Mouse (Mus musculus): ENCODE data around the gene Rab13. TPM values are rescaled to one million over a fixed set of nuclear protein-coding genes. Genes with fewer than 3 reads are reported as not detected.
"Not testable (repeated sequence)": the region's sequence is repeated elsewhere in the genome, so short reads cannot be mapped to it uniquely, and the experiment has no call there.

Rab13 gene
- total RNA-seq, 2 experiments from 2014 or later = 4.2 to 4.9 TPM

DNA sequence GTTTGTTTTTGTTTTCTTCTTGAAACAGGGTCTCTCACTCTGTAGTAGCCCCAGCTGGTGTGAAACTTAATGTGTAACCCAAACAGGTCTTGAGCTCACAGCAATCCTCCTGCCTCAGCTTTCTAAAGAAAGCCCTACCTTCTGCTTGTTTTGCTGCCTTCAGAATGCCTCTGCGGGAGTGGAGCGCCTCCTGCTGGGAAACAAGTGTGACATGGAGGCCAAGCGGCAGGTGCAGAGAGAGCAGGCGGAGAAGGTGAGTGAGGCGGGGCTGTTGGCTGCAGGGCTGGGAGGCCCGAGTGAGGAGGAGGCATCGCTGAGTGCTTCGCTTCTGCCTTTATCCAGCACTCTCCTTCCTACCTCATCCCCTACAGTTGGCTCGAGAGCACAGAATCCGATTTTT is 10.8 kb downstream of the Rab13 start:
- DNase-seq = no peak

DNA sequence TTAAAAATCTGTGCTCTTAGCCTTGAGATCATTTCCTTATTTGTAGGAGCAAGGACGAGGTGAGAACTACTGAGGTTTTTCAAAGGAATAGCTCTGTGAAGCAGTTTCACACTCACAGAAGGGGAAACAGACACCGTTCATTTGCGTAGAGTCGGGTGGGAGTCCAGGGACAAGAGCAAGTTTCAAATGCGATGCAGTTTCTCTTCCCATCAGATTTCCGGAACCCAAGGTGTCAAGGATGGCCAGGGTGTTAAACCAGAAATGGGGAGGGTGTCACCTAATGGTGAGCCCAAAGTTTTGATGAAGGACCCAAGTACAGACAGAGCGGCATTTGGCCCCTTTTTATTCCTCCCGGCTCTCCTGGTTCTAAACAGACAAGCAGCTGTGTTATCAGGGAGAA is 17.6 kb downstream of the Rab13 start:
- no peak for DNase-seq

DNA sequence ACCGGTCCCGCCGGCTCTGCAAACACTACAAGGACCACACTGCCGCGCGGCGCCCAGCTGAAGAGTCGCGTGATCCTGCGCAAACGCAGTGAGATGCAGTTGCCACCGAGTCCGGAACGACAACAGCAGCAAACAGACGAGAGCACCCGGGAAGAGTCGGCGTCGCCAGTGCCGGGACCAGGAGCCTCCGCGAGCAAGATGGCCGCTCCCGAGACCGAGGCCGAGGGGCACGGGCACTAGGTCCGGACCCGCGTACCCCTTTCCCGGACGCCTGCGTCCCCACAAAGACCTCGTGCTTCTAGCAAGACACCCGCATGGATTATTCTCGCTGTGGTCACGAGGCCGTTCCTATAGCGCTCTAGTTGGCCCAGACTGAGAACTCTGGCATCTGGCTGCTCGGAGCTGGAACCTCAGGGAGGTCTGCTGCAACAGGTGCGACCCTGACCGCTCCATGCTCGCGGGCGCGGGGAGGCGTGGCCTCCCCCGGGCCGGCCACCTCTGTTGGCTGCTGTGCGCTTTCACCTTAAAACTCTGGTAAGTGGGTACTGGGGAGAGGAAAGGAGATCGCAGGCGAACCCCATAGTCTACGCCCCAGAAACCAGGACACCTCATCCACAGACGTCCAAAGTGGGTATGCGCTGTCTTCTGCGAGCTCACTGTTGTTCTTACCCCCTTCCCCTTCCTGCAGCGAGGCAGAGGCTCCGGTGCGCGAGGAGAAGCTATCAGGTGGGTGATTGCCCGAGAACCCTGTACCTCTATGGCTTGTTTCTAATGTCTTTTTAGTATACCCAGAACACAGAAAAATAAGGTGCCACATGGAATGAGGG is 18.2 kb downstream of the Rab13 start, which contains the start of gene Jtb:
Gene Jtb, plus strand, starts transcription at position 91 of the 827 bp plus-strand sequence.
- peak; percentile 94 to 96 for DNase-seq

DNA sequence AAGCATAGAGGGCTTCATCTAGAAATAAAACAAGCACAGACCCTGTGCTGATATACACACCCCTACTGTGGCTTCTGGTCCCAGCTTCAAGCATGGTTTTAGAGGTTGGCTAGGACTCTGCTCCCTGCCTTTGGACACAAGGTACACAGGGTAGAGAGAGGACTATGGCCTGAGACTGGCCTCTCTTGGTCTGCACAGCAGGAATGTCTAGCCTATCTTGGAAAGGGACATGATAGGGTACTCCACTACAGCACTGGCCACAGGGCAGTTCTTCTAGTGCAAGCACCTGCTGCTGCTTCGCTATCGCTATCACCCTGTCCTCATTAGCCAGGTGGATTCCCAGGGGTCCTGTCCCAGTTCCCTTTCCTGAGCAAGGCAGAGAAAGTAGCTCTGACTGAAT is 27.8 kb downstream of the Rab13 start:
- DNase-seq = no peak

DNA sequence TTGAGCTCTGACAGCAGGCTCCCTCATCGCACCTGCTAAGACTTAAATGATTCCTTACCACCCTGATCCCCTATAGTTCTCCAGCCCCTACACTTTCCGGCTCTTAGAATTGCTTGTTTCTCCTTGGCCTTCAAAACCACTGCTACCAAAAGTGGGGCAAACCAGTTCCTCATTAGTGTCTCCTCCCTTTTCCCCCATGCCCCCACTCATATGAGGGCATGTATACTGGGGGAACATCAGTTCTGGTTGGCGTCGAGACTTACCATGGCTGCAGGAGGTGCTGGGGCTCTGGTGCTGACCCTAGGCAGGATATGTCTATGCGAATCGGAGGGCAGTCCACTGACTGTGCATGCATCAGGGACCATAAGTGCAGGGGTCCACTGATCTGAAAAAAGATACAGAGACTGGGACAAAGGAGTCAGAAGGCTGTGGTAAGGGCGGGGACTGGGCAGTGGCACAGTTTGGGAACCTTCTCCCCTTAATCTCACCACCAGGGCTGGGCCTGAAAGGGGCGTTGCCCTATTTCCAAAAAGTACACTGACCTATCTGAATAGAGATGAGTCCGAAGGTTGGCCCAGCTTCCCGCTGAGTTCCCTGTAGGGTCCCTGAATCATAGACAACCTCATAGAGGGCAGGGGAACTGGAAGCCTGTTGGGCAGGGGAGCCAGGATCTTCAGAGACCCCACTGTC is 28.3 kb downstream of the Rab13 start:
- DNase-seq = no peak

DNA sequence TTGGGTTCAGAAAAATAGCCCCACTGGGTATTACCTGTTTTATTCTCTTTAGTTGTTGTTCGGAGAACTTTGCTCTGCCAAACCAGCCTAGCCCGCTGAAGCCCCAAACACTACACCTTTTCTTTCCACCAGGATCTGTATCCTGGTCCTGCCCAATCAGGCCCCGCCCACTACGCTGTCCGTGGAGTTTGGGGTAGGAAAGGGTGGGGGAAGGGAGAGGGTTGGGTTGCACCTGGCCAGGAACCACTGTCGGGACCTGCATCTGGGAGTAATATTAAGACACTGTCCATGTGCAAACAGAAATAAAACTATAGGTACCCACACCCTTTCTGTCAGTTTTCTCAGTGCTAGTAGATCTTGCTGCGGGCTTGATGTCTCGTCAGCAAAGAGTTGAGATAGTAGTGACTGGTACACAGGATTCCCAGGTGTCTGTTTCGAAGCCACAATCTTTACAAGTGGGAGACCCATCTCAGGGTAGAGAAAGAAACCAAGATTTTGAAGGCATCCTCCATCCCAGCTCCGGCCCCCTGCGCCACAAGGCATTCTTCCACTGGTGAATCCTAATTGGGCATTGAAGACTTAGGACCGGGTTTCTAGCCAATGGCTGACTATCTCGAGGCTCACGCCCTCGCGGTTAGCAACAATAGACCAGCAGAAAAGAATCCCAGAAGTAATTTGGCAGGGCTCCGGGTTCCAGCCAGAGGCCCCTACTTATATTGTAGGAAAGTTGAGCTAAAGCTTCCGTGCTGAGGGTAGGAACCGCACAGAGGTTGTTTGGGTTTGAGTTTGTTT is 29.7 kb downstream of the Rab13 start, which contains the start of gene Creb3l4:
Gene Creb3l4, minus strand, starts transcription at position 529 of the 792 bp plus-strand sequence.
- DNase-seq = peak; percentile 57 to 65

DNA sequence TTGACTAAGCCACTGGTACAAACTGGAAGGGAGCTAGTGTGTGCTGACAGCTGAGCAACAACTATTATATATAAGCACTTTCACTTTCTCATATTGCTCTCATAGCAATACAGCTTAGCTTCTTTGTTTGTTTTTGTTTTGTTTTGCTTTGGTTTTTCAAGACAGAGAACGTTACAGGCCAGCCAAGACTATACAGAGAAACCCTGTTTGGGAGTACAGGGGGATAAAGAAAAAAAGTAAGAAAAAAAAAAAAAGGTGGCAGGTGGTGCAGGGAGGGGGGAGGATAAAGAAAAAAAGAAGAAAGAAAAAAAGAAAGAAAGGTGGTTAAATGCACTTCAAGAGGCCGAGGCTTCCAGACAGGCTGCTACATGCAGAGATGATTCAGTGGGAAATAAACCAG is 31.9 kb downstream of the Rab13 start:
- DNase-seq = no peak

DNA sequence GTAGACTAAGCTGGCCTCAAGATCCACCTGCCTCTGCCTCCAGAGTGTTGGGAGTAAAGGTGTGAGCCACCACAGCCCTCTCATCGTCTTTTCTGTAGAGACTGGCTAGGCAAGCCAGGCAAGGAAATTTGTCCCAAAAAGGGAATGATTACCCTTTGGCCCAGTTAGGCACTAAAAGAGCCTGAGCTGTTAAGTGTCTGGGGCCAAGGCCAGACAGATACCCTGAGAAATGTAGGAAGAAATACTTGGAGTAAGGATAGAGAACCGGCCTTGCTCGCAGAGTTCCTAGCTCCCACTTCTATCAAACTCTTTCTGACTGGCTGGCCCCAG is 34.1 kb downstream of the Rab13 start:
- no peak for DNase-seq

DNA sequence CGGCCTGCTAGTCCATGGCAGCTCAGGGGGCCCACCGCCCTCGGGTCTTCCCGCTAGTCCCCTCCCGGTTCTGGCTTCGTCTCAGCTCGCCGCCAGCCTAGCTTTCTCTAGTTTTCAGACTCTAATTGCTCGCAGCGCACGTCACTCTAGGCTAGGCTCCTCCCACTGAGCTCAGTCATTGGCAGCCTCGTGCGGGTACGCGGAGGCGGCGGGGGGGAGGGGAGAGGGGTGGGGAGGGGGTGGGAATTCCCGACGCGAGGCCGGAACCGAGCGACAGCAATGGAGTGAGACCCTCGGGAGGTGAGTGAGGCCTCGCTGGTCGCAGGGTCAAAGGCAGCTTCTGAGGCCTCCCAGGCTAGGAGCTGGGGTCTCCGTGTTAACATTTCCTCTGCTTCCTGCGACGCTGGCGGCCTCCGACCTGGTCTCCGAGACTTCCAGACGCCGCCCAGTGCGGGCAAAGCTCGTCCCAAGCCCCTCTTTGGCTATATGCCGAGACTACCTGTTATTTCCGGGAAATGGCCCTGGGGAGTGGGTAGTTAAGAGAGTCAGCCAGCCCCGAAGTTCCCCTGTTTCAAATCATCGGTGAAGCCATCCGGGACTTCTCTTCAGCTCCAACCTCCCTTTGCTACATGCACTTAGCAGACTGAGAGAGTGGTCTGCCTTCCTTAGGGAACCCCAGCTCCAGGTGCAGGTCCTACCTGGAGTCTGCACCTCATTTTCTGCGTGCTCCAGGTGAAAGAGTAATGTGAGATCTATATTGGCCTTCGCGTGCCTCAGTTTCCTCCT is 34.7 kb downstream of the Rab13 start, which contains the start of gene Slc39a1:
Gene Slc39a1, plus strand, starts transcription at position 213 of the 786 bp plus-strand sequence.
- peak; percentile 96 to 97 for DNase-seq

DNA sequence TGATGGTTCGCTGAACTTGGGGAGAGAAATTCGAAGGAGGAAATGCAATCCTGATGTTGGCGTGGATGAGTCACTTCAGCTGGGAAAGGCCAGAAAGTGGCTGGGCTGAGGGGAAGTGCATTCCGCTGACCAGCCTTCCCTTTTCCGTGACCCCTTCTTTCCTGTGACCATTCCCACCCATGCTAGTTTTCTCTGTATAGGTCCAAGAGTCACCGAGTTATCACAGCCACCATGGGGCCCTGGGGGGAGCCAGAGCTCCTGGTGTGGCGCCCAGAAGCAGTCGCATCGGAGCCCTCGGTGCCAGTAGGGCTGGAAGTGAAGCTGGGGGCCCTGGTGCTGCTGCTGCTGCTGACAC is 35.2 kb downstream of the Rab13 start:
- peak in 1 of 2 experiments; percentile 72 for DNase-seq

DNA sequence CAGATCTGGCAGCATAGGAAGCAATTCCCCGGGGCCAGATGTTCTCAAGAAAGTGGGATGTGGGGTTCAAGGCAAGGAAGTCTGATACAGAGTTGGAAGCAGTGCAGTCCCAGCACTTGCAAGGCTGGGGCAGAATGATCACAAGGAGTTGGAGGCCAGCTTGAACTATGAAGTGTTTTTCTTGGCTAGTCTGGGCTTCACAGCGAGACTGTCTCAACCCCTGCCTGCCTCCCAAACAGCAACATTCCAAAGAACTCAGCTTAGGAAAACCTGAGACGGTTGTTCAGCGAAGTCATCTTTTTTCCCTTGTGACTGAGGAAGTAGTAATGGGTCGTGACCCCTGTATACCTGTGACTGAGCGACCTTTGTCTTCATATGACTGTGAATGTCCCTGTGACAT is 37.3 kb downstream of the Rab13 start:
- no peak for DNase-seq

DNA sequence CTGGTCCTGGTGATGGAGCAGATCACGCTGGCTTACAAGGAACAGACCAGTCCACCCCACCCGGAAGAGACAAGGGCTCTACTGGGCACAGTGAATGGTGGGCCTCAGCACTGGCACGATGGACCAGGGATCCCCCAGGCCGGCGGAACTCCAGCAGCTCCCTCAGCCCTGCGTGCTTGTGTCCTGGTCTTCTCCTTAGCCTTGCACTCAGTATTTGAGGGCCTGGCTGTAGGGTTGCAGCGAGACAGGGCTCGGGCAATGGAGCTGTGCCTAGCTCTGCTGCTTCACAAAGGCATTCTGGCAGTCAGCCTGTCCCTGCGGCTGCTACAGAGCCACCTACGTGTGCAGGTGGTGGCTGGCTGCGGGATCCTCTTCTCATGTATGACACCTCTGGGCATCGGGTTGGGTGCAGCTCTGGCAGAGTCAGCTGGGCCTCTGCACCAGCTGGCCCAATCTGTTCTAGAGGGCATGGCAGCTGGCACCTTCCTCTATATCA is 38.3 kb downstream of the Rab13 start:
- not testable (repeated sequence) for DNase-seq

DNA sequence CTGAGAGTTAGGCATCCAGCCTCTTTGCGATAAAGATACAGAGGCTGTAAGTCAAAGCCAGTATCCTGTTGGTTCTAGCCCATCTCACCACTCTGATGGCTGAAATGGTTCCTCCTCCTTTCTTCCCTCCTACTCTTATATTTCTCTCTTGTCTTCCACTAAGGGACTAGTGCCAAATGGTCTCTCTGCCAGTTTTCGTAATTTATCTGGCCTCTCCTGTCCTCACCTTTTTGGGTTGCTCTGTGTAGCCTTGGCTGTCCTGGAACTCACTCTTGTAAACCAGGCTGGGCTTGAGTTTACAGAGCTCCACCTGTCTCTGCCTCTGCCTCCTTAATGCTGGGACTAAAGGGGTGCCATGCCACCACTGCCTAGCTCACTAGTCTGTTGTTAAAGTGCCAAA is 39.2 kb downstream of the Rab13 start:
- DNase-seq = peak; percentile 22 to 26

DNA sequence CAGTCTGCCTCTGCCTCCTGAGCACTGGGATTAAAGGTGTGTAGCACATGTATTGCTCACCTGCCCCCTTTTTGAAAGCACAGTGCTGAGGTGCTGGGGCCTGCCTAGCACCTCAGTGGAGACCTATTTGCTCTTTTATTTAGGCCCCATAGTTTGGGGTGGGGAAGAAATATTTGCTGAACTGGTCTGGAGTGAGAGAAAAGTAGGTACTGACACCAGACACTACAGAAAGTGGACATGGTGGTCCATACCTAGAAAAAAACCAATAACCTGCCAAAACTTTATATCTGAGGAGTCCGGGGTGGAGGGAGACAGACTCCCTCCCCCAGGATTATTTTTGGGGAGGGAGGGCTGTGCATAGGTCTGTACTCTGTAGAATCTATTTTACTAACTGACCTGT is 39.7 kb downstream of the Rab13 start:
- not testable (repeated sequence) for DNase-seq

DNA sequence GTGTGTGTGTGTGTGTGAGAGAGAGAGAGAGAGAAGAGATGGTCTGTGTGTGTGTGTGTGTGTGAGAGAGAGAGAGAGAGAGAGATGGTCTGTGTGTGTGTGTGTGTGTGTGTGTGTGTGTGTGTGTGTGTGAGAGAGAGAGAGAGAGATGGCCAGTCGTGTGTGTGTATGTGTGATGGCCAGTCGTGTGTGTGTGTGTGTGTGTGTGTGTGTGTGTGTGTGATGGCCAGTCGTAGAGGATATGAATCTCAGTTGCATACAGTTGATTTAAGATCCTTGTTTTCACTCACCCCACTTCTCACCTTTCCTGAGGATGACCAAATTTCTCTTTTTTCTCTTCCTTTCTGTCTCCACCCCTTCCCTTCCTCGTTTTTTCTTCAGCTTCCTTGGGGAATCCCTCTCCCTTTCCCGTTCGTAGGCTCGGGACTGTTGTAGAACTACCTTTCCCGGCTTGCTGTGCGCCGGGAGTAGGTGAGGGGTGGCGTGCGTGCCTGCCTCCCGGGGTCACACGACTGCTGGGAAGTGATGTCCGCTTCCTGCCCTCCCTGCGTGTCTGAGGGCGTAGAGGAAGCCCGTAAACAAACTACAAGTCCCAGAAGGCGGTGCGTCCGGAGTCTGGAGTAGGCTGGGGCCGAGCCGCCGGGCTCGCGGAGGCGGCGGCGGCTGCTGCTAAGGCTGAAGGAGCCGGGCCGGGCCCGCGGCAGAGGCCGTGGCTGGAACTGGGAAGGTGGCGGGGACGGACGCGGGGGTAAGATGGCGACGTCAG is 40.3 kb downstream of the Rab13 start, which contains the start of gene Crtc2:
Gene Crtc2, plus strand, starts transcription at position 511 of the 766 bp plus-strand sequence.
- DNase-seq = peak; percentile 95 to 99

DNA sequence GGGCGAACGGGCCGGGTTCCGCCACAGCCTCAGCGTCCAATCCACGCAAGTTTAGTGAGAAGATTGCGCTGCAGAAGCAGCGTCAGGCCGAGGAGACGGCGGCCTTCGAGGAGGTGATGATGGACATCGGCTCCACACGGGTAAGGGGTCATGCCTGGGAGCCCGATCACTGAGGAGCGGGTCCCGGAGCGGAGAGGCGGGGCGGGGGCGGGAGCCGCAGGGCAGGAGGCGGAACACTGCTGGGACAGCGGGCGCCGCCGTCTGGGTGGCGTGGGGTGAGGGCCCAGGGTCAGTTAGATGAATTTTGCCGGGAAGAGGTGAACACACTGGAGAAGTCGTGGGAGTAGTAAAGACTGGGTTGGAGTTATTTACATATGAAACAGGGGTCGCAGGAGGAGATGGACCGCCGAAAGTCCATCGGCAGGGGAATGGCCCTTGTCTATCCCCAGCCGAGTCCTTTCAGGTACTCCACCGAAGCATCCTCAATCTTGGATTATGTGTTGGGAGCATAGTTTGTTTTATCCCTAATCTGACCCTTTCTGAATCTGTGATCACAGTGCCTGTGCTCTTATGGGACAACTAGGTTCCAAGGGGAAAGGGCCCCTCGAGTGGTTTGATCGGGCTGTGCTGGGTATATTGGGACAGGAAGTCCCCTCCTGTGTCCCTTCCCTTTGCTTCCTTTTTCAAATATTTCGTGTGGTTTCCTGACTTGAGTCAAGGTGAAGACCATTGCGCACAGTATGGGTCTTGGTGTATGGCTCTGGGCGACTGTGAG is 41.1 kb downstream of the Rab13 start:
- no peak for DNase-seq

DNA sequence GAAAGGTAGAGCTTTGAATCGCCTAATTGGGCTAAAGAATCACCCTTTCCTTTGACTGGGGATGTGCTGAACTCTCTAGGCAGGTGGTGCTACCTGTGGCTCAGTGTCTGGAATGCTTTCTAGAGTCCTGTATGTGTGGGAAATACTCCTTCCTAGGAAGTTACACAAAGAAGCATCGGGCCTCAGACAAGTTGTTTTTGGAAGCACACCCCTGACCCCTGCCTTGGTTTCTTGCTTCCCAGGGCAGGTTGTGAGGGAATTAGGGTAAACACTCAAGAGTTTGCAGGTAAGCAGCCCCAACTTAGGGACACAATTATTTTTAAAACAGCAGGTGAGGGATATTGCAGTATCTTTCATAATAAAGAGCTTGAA is 41.7 kb downstream of the Rab13 start:
- no peak for DNase-seq

DNA sequence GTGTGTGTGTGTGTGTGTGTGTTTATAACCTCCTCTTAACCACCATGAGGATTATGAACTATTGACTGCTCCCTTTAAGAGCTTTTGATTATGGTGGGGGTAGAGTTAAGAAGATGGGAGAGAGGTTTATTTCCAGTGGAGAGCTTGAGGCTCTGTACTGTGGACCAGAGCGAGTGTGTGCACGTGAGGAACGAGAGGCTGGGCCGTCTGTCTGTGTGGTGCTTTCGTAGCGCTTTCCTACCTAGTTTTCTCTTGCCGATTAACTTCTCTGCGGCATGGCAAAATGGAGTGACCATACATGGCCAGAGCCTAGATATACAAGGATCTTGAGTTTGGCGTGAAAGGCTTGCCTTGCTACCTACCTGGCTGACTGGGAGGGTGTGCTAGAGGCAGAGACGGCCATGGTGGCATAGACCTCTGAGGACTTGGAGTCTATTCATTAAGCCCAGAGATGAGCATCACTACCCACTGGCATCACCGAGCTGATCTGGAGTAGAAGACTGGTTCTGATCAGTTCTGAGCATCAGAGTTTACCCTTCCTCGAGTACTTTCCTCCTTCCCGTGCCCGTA is 42.4 kb downstream of the Rab13 start:
- no peak for DNase-seq

DNA sequence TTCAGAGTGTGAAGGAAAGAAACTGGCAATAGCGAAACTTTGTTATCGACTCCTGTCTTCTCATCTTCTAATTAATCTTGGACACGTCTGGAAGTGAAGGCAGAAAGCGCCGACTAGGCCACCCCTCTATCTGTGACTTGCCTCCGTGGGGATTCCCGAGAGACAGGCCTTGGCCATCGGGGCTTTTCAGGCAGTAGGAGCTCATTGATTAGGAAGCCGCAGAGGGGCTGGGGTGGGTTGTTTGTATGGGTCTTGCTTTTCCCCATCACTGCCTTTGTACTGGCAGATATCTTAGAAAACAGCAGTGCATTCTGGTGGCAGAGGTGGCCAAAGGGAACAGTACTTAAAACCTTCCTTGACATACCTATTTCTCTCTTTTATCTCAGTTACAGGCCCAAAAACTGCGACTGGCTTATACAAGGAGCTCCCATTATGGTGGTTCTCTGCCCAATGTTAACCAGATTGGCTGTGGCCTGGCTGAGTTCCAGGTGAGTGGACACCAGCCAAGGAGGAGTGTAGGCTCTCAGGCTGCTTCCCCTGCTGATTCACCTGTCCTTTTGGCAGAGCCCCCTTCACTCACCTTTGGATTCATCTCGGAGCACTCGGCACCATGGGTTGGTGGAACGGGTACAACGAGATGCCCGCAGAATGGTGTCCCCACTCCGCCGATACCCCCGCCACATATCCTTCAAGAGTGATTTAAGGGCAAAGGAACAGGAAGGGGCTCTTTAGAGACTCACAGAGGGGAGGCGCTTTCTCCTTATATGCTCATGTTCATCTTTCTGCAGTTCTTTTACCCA is 43.4 kb downstream of the Rab13 start:
- no peak for DNase-seq

Measured in heart, adult 18-20 months (tissue).